Mouse (Mus musculus) testis, postnatal 14 days (tissue): ENCODE measurements around the gene Smim24.

ENCODE experiments used
- DNase-seq: peaks from one replicate; pipeline ENCODE4 v3.0.0; 2021; ENCODE audit warnings: low spot score

The Smim24 gene

DNA sequence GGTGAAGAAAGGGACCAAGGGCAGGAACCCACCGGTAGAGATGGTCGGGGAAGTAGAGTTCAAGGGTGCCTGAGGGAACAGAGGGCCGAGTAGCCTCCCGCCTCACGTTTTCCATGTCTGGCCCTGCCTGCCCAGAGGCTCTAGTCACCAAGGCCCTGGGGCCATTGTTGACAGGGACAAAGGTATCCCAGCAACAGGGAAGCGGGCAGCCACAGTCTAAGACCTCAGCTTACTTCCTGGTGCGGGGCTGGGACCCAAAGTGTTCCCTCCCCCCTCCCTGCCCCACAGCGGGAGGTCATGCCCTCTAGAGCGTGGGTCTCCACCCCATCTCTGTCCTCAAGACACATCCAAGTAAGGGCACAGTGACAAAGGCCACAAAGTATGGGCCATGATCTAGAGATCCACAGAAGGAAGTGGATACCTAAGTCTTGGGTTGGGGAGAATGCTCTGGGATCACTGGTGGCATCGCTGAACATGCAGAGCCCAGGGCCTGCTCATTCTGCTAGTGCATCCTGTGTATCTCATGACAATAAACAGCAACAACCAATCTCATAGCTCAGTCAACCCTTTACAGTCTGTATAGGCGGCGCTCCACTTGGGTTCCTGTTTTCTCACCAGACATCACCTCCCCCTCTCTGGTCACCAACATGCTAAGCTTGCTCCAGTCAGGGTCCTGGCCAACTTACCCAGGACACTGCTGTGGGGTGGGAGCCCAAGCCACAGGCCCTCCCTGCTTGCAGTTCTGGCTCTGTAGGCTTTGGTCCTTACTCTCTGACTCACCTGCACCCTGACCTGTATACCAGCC, 27.0 kb upstream of the Smim24 start, which contains the start of gene 4930404N11Rik:
4930404N11Rik (minus strand) TSS at position 145 of the 805 bp plus-strand sequence.
- no peak for DNase-seq

DNA sequence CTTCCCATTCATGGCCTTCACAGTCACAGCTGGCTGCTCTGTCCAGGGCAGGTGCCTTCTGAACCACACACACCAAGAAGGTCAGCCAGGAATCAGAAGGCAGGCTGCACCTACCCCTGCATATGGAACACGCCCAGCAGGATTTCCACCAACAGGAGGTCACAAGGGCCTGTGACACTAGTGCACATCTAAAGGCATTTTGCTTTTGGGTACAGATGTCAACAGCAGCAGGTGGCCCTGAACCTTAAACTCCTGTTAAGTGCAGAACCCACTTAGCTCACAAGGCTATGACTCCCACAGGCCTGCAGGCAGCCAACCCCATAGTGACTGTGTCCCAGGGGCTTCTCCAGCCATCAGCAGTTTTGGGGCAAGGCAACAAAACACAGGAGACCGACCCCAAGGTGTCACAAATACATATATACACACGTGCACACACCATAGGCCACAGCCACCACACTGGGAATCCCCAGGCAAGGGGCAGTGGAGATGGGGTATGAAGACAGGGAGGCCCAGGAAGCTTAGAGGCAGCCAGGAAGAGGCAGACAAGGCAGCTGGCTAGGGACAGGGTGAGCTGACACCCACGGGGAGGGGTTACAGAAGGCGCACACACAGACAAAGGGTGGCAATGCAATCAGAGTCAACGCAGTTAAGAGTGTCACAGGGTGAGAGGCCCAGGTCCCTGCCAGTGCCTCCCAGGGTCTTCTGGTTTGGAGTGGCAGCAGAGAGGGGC, 26.2 kb upstream of the Smim24 start:
- DNase-seq, result no peak

DNA sequence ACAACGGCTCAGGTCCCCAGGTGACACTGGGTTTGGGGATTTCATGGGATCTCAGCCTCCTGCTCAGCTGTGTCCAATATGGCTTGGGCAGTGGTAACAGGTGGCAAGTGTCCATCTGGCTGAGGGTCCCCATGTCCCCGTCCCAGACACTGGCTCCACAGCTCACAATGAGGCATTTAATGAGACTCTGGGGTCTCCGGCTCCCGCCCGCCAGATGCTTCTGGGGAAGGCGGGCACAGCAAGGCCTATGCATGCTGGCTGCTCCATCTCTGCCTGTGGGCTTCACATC, 25.7 kb upstream of the Smim24 start:
- no peak for DNase-seq

DNA sequence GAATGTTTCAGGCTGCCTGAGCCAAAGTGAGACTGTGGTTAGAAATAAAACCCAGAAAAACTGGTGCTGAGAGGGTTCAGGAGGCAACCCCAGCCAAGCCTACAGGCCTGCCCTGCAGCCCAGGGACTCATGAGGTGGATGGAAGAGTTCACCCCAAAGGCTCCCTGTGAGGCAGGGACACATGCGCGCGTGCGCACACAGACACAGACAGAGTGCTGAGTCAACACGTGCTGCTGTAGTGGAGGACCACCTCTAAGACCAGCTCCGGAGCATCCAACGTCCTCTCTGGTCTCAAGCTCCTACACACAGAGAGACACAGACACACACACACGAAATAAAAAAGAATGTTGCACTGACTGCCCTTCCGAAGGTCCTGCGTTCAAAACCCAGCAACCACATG, 17.5 kb upstream of the Smim24 start:
- DNase-seq, result no peak

DNA sequence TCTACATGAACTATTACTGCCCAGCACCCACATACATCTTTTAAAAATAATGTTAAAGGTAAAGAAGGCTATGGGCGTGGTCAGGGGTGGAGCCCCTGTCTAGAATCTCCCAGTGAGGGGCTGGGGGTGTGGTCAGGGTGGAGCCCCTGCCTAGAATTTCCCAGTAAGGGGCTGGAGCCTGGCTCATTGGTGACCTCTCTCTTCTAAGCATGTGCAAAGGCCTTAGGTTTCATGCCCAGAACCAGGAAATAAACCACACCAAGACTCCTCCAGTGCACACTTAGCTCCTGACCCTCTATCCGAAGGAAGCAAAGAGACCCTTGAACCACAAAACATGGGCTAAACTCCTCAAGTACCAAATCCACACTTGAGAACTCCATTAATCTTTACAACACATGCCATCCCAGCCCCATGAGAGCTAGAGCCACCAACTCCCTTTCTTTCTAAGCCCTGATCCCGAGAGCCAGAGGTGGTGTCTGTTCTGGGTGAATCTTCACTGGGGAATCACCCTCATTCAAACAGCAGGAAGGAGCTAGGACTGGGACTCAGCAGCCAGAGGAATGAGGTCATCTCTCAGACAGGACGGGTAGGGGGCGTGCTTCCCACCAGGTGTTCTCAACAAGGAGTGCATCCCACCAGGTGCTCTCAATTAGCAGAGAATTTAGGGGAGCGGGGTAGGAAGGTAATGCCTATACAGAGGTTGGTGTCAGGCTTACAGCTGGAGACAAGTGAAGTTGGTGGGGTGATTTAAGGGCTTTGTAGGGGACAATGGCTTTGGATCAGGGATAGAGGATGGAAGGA, 16.1 kb upstream of the Smim24 start:
- DNase-seq, result no peak

- DNase-seq, result no peak
Measured at GRCm38 (mm10) chr10:81377362-81377664, 15.5 kb upstream of the Smim24 start.

DNA sequence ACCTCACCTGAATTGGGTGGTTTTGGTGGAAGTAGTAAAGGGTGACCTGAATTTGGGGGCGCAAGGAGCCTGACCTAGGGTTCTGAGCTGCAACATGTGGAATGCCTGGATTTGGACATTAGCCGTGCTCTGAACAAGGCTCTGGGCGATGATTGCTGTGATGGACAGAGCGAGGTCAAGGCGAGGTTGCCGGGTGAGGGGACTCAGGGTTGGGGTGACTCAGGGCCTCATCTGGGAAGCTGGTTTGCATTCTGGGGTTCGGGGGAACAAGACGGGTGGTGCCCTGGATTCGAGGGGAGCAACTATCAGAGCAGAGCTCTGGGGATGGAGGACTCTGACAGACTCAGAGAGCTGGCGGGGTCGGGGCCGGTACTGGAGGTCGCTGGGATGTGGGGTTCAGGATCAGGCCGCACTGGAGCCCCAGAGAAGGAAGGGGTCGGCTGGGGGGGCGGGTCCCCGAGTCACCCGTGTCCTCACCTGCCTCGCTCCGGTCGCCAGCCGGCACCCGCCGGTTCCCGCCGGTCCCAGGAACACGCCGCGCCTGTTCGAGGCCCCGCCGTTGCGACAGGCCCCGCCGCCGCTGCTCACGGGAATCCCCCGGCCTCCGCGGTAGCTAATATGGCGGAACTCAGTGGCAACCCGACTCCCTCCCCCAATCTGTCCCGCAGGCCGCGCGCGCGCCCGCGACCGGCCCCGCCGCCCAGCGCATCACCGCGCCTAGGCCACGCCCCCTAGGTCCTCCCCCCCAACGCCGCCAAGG, 14.9 kb upstream of the Smim24 start, which contains the start of gene Fzr1:
Fzr1 (minus strand) TSS at position 724 of the 760 bp plus-strand sequence.
- DNase-seq, result no peak

DNA sequence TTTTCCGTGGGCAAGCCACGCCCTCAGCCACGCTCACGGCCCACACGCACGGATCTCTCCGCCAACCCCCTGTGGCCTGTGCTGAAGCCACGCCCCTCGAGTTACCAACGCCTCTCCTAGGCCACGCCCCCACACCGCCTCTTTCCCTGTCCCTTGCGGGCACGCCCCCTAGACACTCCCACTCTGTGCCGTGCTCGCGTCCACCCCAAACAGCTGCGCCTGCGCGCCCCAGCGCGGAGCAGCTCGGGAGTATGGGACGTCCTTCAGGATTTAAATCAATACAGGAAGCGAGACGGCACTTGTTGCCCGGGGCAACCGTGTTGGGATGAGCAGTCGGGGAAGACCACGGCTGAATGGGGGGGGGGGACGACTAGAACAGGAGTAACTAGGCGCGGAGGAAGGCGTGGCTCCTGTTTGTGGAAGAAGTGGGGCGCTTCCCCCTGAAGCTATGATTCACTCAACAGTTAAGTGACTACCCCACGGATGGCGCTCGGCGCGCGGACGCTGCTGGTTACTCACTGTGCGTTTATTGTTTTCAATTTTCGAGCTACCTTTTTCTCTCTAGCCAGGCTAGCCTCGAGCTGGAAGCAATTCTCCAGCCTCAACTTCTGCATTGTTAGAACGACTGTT, 14.2 kb upstream of the Smim24 start:
- peak; percentile 100 for DNase-seq

DNA sequence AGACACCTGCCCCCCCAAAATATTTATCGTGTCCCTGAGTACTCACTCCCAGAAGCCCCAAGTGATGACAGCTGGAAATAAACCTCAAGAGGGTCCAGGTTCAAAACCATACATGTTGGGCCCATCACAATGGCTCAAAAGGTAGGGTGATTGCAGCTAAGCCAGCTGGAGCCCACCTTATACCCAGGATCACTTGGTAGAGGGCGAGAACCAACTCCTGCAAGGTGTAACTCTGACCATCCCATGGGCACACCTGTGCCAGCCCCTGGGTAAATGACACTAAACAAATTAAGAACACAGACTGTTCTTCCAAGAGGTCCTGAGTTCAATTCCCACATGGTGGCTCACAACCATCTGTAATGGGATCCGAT, 13.7 kb upstream of the Smim24 start:
- DNase-seq, result no peak

- DNase-seq, result no peak
Measured at GRCm38 (mm10) chr10:81379809-81380378, 13.0 kb upstream of the Smim24 start.

DNA sequence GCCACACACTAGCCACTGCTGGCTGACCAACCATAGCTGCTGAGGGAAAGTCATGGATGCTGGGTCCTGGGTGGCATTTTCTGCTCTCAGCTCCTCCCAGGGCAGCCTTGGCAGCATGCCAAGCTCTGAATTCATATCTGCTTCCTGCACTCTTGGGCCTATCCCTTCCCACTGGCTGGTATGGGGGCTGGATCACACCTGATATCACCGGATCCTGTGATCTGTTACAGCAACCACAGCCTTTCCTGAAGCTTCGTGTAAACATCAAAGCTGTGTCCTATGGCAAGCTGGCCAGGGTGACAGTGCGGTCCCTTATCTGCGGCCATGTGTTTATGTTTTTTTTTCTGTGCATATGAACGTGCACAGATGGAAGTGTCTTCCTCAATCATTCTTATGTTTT, 10.8 kb upstream of the Smim24 start:
- DNase-seq, result no peak

- peak; percentile 98 for DNase-seq
Measured at GRCm38 (mm10) chr10:81383802-81384604, 8.8 kb upstream of the Smim24 start, which contains the start of the genes Dohh and Gm48551. Gene Dohh (plus strand): TSS chr10:81384428. Gene Gm48551 (plus strand): TSS chr10:81384466.

DNA sequence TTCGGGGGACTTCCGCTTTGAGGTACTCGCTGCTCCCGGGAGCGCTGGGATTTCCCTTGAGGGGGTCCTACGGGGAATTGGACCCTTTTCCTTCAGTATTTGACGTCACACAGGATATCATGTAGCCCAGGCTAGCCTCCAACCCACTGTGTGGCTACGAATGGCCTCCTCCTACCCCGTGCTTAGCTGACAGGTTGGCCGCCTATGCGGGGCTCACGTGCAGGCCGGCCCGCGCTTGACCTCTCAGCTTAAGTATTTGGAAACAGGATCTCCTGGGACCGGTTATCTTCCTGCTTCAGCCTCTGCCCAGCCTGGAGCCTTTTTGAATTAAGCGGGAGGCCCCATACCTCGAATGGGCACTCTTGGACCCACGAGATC, 8.3 kb upstream of the Smim24 start:
- DNase-seq, result no peak

GRCm38 (mm10) chr10:81385603-81386306, 7.1 kb upstream of the Smim24 start:
- DNase-seq, result no peak

DNA sequence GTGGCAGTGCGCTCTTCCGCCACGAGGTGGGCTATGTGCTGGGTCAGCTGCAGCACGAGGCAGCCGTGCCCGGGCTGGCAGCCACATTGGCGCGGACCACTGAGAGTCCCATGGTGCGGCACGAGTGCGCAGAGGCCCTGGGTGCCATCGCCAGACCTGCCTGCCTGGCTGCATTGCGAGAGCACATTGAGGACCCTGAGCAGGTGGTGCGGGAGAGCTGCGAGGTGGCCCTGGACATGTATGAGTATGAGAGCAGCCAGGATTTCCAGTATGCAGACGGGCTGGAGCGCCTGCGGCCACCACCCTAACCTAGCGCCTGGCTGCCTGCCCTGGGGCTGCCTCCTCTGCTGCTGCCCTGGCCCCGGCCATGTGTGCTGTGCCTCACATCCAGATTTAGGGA, 5.1 kb upstream of the Smim24 start:
- no peak for DNase-seq

DNA sequence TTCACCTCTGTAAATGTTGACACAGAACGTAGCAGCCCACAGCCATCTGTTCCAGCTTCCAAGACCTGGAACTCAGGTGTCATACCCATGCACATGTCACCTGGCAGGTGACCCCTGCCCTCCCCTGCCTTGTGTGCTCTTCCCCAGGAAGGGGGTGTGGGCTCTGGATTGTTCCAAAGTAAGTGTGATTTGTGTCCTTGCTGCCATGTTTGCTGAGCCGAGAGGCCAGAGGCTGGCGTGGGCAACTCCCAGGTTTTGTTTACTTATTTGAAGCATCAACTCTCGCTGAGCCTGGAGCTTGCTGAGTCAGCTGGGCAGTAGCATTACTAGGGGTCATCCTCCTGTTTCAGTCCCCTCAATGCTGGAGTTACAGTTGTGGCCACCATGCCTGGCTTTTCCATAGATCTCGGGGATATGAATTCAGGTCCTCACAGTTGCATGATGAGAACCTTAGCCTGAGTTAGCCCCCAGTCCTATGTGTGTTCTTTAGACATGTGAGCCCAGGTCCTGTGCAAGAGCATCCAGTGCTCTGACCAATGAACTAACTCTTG, 4.3 kb upstream of the Smim24 start, which contains the start of gene Gm48552:
Gm48552 (plus strand) TSS at position 501 of the 551 bp plus-strand sequence.
- no peak for DNase-seq

DNA sequence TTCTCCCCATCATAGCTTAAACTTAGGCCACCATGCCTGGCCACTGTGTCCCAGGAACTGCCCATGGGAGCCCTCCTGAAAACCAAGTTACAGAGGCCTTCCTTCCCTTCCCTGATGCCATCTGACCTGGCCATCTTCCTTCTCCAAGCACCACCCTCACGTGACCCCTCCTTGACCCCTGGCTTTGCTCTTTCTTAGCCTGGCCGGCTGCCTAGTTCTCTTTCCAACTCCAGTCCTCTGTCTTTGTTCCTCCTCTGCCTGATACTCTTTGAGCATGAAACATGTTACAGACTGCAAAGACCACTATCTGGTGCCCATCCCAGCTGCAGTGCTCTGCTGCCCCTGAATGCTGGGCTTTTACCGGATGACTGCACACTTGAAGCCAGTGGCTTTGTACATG, 3.5 kb upstream of the Smim24 start:
- peak; percentile 80 for DNase-seq

- no peak for DNase-seq
Measured at GRCm38 (mm10) chr10:81389801-81390677, 2.8 kb upstream of the Smim24 start.

DNA sequence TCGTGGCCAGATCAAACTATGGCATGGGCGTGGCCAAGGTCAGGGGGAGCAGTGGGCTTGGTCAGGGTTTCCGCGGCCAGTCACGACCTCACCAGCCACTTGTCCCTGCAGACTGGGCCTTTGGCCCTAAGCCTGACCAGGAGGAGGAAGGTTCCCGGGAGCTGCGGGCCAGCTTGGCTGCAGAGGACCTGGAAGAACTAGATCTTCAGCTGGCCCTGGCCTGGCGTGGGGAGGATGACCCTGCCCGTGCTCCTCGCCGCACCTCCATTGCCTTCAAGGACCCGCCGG, 2.2 kb upstream of the Smim24 start:
- no peak for DNase-seq
